Mouse (Mus musculus): ENCODE measurements around the gene Cpa1. TPM values are rescaled to one million over a fixed set of nuclear protein-coding genes. Genes with fewer than 3 reads are reported as not detected.

Gene Cpa1
- polyA plus RNA-seq, 1 experiment = not detected

GRCm38 (mm10) chr6:30600033-30600432 is 39.0 kb upstream of the Cpa1 start:
- no peak for TF ChIP-seq CTCF (IDR thresholded peaks at IDR 0.05; ENCODE audit: borderline replicate concordance, control insufficient read depth, extremely low read depth, insufficient read depth, low read length, poor library complexity)
- TF ChIP-seq POLR2A (IDR thresholded peaks at IDR 0.05; ENCODE audit: control insufficient read depth, extremely low read depth, insufficient read depth, low read length, poor library complexity) = no peak
- DNase-seq = no peak
- WGBS = 95% methylated on average over 3 of the region's 3 CpGs
- H3K4me3 ChIP-seq (ENCODE audit: control insufficient read depth, insufficient read depth, low read length) = no peak overlapping the region
- H3K4me1 ChIP-seq (replicated peaks; ENCODE audit: control insufficient read depth, insufficient read depth, low read length) = no peaks in the 10 kb centered on the region
- no peak overlapping the region for H3K27ac ChIP-seq (ENCODE audit: control insufficient read depth, insufficient read depth, low read length)
- no peaks in the 10 kb centered on the region for H3K27me3 ChIP-seq (ENCODE audit: control insufficient read depth, insufficient read depth, low read length)
- no peaks in the 10 kb centered on the region for H3K36me3 ChIP-seq (ENCODE audit: control insufficient read depth, insufficient read depth, low read length)

- TF ChIP-seq CTCF (IDR thresholded peaks at IDR 0.05; ENCODE audit: borderline replicate concordance, control insufficient read depth, extremely low read depth, insufficient read depth, low read length, poor library complexity) (no peak), POLR2A (IDR thresholded peaks at IDR 0.05; ENCODE audit: control insufficient read depth, extremely low read depth, insufficient read depth, low read length, poor library complexity) (no peak)
- Histone ChIP-seq H3K27ac (ENCODE audit: control insufficient read depth, insufficient read depth, low read length) (no peak overlapping the region), H3K4me3 (ENCODE audit: control insufficient read depth, insufficient read depth, low read length) (no peak overlapping the region), H3K4me1 (replicated peaks; ENCODE audit: control insufficient read depth, insufficient read depth, low read length) (no peaks in the 10 kb centered on the region), H3K36me3 (ENCODE audit: control insufficient read depth, insufficient read depth, low read length) (no peaks in the 10 kb centered on the region), H3K27me3 (ENCODE audit: control insufficient read depth, insufficient read depth, low read length) (no peaks in the 10 kb centered on the region)
- WGBS = 96% methylated on average over 1 of the region's 1 CpGs
- DNase-seq = no peak
Observed at GRCm38 (mm10) chr6:30600995-30601394, 38.0 kb upstream of the Cpa1 start.

- no peak overlapping the region for H3K27ac ChIP-seq (ENCODE audit: control insufficient read depth, insufficient read depth, low read length)
- TF ChIP-seq CTCF (IDR thresholded peaks at IDR 0.05; ENCODE audit: borderline replicate concordance, control insufficient read depth, extremely low read depth, insufficient read depth, low read length, poor library complexity) = no peak
- TF ChIP-seq POLR2A (IDR thresholded peaks at IDR 0.05; ENCODE audit: control insufficient read depth, extremely low read depth, insufficient read depth, low read length, poor library complexity) = no peak
Observed at GRCm38 (mm10) chr6:30604342-30604867, 34.6 kb upstream of the Cpa1 start.

GRCm38 (mm10) chr6:30605111-30605510 is 33.9 kb upstream of the Cpa1 start:
- no peaks in the 10 kb centered on the region for H3K4me1 ChIP-seq (replicated peaks; ENCODE audit: control insufficient read depth, insufficient read depth, low read length)
- TF ChIP-seq CTCF (IDR thresholded peaks at IDR 0.05; ENCODE audit: borderline replicate concordance, control insufficient read depth, extremely low read depth, insufficient read depth, low read length, poor library complexity) (no peak), POLR2A (IDR thresholded peaks at IDR 0.05; ENCODE audit: control insufficient read depth, extremely low read depth, insufficient read depth, low read length, poor library complexity) (no peak)
- H3K27me3 ChIP-seq (ENCODE audit: control insufficient read depth, insufficient read depth, low read length) = no peaks in the 10 kb centered on the region
- no peak for DNase-seq
- H3K4me3 ChIP-seq (ENCODE audit: control insufficient read depth, insufficient read depth, low read length) = no peak overlapping the region
- 87% methylated on average over 4 of the region's 4 CpGs for WGBS
- H3K27ac ChIP-seq (ENCODE audit: control insufficient read depth, insufficient read depth, low read length) = no peak overlapping the region
- H3K36me3 ChIP-seq (ENCODE audit: control insufficient read depth, insufficient read depth, low read length) = no peaks in the 10 kb centered on the region

More at GRCm38 (mm10) chr6:30604342-30604867, 34.6 kb upstream of the Cpa1 start:
- Histone ChIP-seq H3K4me3 (ENCODE audit: control insufficient read depth, insufficient read depth, low read length) (no peak overlapping the region), H3K36me3 (ENCODE audit: control insufficient read depth, insufficient read depth, low read length) (no peaks in the 10 kb centered on the region), H3K27me3 (ENCODE audit: control insufficient read depth, insufficient read depth, low read length) (no peaks in the 10 kb centered on the region), H3K4me1 (replicated peaks; ENCODE audit: control insufficient read depth, insufficient read depth, low read length) (no peaks in the 10 kb centered on the region)
- no peak for DNase-seq
- WGBS = 93% methylated on average over 7 of the region's 7 CpGs

- no peaks in the 10 kb centered on the region for H3K36me3 ChIP-seq (ENCODE audit: control insufficient read depth, insufficient read depth, low read length)
- no peaks in the 10 kb centered on the region for H3K4me1 ChIP-seq (replicated peaks; ENCODE audit: control insufficient read depth, insufficient read depth, low read length)
- DNase-seq = no peak
- WGBS = 12% methylated on average over 5 of the region's 5 CpGs
- TF ChIP-seq POLR2A (IDR thresholded peaks at IDR 0.05; ENCODE audit: control insufficient read depth, extremely low read depth, insufficient read depth, low read length, poor library complexity) (no peak), CTCF (IDR thresholded peaks at IDR 0.05; ENCODE audit: borderline replicate concordance, control insufficient read depth, extremely low read depth, insufficient read depth, low read length, poor library complexity) (no peak)
- H3K4me3 ChIP-seq (ENCODE audit: control insufficient read depth, insufficient read depth, low read length) = no peak overlapping the region
- H3K27me3 ChIP-seq (ENCODE audit: control insufficient read depth, insufficient read depth, low read length) = no peaks in the 10 kb centered on the region
- H3K27ac ChIP-seq (ENCODE audit: control insufficient read depth, insufficient read depth, low read length) = no peak overlapping the region
Observed at GRCm38 (mm10) chr6:30605672-30606071, 33.3 kb upstream of the Cpa1 start.

GRCm38 (mm10) chr6:30610710-30611109 is 28.3 kb upstream of the Cpa1 start, which contains the start of gene Cpa5:
Gene Cpa5, plus strand, starts transcription at chr6:30611010.
- DNase-seq = no peak
- H3K27me3 ChIP-seq (ENCODE audit: control insufficient read depth, insufficient read depth, low read length) = no peaks in the 10 kb centered on the region
- no peaks in the 10 kb centered on the region for H3K36me3 ChIP-seq (ENCODE audit: control insufficient read depth, insufficient read depth, low read length)
- H3K27ac ChIP-seq (ENCODE audit: control insufficient read depth, insufficient read depth, low read length) = no peak within 1 kb of the TSS
- no peaks in the 10 kb centered on the region for H3K4me1 ChIP-seq (replicated peaks; ENCODE audit: control insufficient read depth, insufficient read depth, low read length)
- TF ChIP-seq CTCF (IDR thresholded peaks at IDR 0.05; ENCODE audit: borderline replicate concordance, control insufficient read depth, extremely low read depth, insufficient read depth, low read length, poor library complexity) = no peak
- TF ChIP-seq POLR2A (IDR thresholded peaks at IDR 0.05; ENCODE audit: control insufficient read depth, extremely low read depth, insufficient read depth, low read length, poor library complexity) = no peak
- 94% methylated on average over 7 of the region's 7 CpGs for WGBS
- H3K4me3 ChIP-seq (ENCODE audit: control insufficient read depth, insufficient read depth, low read length) = no peak within 1 kb of the TSS

GRCm38 (mm10) chr6:30611212-30611611 is 27.8 kb upstream of the Cpa1 start:
- DNase-seq = no peak
- Histone ChIP-seq H3K27me3 (ENCODE audit: control insufficient read depth, insufficient read depth, low read length) (no peaks in the 10 kb centered on the region), H3K27ac (ENCODE audit: control insufficient read depth, insufficient read depth, low read length) (no peak overlapping the region), H3K4me1 (replicated peaks; ENCODE audit: control insufficient read depth, insufficient read depth, low read length) (no peaks in the 10 kb centered on the region), H3K4me3 (ENCODE audit: control insufficient read depth, insufficient read depth, low read length) (no peak overlapping the region), H3K36me3 (ENCODE audit: control insufficient read depth, insufficient read depth, low read length) (no peaks in the 10 kb centered on the region)
- 96% methylated on average over 5 of the region's 5 CpGs for WGBS
- TF ChIP-seq POLR2A (IDR thresholded peaks at IDR 0.05; ENCODE audit: control insufficient read depth, extremely low read depth, insufficient read depth, low read length, poor library complexity) = no peak
- no peak for TF ChIP-seq CTCF (IDR thresholded peaks at IDR 0.05; ENCODE audit: borderline replicate concordance, control insufficient read depth, extremely low read depth, insufficient read depth, low read length, poor library complexity)

Measured in thymus, adult 2 months (tissue).